Mouse (Mus musculus) lung, postnatal 0 days (tissue): ENCODE results near the gene Podxl2.

Source experiments
- CTCF ChIP-seq: IDR thresholded peaks from 2 replicates; pipeline ENCODE4 v1.5.1; 2016; ENCODE audit warnings: antibody characterized with exemption, mild to moderate bottlenecking
- EP300 ChIP-seq: IDR thresholded peaks from 2 replicates; pipeline ENCODE4 v1.6.1; 2016; ENCODE audit warnings: antibody characterized with exemption, mild to moderate bottlenecking, control low read depth

- TF ChIP-seq CTCF (no peak), EP300 (no peak)
Observed at GRCm38 (mm10) chr6:88873965-88874867, 628 bp downstream of the Podxl2 start.
